Mouse (Mus musculus) urinary bladder, postnatal 25 days (tissue): ENCODE data around the gene Ogfrl1.
"Not testable (repeated sequence)": the region's sequence is repeated elsewhere in the genome, so short reads cannot be mapped to it uniquely, and the experiment has no call there.

Experiments
- DNase-seq: peaks from one replicate; pipeline ENCODE4 v3.0.0; 2022; ENCODE audit warnings: low spot score

Ogfrl1 gene

DNA sequence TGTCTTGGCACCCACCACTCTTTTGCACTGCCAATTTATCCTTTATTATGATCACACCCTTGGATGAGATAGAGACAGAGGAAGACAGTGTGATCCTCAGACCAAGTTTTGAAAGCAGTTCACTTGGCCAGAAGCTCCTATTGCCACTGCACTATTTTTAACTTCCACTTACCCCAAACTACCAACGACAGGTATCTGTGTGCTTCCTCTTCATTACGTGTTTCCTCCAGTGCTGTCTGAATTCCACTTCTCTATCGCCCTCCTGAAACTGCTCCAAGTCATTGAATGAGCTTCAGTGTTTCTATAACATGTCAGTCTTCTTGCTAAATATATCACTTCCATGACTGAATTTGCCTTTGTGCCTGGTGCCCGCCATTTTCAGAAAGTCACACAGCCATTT lies at the start of gene Ogfrl1:
Gene Ogfrl1 (minus strand): TSS at position 150 of the 400 bp plus-strand sequence.
- DNase-seq = no peak

DNA sequence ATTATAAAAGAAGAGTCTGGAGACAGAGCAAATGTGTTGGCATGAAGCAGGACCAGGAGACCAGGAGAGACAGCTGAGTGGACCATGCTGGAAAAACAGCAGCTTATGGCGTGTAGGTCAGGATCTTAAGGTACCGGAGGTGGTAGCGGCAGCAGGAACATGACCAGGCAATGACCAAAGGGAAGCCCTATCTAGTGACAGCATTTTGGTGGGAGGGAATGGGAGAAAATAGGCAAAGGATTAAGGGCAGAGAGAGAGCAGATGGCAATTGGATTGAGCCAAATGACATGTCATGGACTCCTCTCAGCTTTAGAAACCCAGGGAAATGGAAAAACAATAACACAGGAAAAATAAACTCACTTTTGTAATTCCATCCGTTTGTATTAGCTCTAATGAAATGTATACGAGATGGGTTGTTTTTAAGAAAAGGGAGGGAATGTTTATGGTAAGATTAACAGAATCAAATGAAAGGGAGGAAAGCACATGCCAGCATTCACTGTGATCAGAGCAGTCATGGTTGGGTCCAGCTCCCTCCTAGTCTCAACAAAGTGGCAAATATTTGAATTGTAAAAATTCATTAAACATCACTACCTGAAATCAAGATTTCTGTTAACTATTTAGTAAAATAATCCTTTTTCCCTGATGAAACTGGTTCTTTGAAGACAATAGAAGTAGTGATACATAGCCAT lies 48.3 kb upstream of the Ogfrl1 start:
- no peak for DNase-seq

DNA sequence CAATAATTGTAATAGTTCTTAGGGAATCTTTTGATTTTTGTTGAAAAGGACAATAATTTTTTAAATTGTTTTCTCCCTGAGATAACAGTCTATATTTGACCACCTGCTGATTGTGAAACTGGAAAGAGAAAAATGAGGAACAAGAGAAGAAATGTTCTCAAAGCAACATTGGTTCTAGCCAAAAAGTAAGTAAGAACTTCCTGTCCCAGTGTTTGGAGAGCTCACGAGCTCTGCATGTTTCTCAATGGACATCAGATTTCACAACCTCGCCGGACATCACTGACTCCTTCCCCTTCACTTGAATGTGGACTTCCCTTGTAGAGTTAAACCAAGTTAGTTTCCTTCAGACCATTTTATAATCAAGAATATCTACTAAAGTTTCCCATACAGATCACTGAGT lies 36.0 kb upstream of the Ogfrl1 start:
- no peak for DNase-seq

DNA sequence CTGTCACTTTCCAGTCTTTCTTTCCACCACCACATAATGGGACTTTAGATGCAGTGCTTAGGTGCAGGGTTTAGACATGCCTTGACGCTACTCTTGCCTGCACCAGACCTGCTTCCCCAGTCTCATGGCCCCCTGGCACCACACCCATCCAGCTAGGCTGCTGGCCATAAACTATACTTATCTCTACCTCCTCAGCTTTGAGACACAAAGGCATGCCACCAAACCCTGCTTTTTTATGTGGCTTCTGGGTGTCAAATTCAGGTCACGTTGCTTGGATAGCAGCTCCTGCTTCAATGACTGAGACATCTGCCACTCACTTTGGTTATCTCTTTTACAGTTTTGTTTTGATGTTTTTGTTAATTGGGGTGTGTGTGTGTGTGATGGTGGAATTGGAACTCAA lies 28.9 kb upstream of the Ogfrl1 start:
- no peak for DNase-seq

DNA sequence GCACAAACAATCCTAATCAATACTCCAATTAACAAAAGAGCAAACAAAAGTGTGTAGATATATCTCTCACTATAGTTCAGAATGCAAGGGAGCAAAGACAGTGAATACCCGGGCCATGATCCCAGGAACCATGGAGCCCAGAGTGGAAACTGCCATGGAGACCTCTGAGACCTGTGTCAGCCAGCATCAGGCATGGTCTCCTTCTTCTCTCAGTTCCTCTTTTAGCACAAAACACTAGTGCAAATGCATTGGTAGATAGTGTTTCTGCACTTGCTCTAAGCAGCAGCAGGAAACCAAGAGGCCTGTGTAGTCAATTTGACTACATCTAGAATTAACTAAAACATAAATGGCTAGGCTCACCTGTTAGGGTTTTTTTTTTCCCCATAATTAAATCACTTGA lies 21.4 kb upstream of the Ogfrl1 start:
- no peak for DNase-seq

DNA sequence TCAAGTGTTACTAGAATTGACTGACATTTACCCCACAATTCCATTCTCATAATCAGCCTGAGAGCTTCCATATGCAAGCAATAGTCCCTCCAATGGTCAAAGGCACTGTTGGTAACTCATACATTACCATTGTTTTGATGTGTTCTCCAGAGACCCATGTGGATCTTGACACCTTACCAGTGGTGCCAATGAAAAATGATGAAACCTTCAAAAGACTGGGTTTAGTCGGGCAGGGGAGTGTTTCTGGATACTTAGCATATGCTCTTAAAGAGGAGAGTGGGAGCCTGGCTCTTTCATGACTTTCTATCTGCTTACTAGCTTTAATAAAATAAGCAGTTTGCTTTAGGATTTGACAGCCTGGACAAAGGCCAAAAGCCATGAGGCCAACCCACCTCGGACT lies 20.5 kb upstream of the Ogfrl1 start:
- no peak for DNase-seq

DNA sequence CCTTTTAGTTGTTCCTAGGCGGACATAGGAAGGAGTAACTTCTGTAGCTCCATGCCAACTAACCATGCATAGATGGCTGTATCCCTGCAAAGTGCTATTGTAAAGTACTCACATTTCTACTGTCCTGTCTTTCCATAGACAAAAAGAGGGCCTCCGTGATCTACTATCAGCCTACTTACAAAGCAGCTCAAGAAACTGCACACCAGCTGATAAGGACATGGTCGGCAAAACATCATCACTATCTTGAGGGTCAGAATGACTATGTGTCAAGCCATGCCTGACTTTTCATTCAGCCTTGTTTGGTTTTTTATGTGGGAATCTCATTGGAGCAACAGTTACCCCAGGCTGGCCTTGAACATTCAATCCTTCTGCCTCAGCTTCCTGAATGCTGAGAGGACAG lies 20.0 kb upstream of the Ogfrl1 start:
- no peak for DNase-seq

DNA sequence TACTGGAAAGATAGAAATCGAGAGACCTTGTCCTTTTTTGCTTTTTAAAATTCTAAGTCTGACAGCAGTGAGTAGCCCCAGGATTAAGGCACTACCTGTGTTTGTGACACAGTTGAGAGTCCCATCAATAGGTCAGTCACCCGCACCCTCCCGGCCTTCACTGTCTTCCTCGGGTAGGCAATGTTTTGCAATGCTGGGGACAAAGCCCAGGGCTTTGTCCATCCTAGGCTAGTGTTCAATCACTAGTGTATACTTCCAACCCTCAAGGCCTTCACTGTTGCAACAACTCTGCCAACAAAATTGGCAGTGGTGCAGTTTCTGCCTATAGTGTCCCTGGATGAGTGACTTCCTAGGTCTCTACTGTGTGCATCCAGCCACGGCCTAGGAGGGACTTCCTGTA lies 14.0 kb upstream of the Ogfrl1 start:
- DNase-seq = no peak

DNA sequence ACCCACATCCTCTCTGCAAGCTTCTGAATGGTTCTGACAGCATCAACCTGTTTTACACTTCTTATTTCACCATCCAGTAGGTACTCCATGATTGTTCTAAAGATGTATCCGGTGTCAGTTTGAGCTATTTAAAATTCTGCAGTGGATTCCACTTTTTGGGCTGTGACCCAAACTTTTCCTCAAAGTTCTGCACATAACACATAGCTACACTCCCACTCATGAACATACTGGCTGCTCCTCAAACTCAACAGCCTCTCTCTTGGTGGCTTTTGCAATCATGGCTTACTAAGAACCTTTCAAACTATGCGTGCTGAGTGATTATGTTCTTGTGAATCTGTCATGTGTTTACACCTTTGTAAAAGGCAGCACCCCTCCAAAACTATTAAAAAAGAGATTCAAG lies 12.4 kb upstream of the Ogfrl1 start:
- no peak for DNase-seq

DNA sequence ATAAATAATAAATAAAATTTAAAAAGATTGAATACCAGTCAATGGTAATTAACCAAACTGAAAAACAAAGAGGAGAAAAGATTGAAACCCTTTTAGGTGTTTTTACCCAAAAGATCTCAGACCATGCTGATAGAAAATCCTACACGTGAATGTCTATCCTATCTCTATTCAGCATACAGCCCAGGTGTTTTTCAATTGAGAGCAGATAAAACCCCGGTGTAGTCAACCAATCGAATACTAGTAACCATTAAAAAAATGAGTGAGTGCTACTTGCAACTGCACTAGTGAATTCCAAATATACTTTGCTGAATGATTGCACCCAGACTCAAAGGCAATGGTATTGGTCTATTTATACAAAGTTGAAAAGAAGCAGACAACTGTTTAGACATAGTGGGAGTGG lies 4.8 kb upstream of the Ogfrl1 start:
- DNase-seq = no peak

DNA sequence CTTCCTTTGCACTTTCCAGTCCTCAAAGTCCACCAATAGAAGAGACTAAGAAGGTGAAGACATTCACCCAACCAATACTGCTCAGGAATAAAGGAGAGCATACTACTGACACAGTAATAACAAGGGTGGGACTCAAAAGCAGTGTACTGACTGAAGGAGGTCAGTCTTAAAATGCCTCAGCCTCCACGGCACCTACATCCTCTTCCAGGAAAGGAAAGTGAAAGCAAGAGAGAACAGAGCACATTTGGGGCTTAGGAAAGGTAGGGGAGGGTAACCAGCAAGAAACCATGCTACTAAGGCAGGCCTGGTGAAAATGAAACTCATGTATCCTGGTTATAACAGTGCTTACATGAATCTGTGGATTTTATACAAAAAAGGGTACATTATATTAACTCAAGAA lies 2.0 kb upstream of the Ogfrl1 start:
- no peak for DNase-seq

DNA sequence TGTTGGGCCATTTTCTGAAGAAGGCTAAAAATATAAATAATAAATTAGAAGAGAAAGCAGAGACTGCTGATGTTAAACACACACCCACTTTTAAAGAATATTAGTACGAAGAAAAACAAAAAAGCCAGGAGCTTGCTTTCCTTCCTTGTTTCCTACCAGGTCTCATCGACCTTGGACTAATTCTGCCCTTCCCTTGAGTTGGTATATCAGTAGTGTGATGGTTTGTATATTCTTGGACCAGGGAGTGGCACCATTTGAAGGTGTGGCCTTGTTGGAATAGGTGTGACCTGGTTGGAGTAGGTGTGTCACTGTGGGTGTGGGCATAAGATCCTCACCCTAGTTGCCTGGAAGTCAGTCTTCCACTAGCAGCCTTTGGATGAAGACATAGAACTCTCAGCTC lies 3.2 kb downstream of the Ogfrl1 start:
- DNase-seq = not testable (repeated sequence)

DNA sequence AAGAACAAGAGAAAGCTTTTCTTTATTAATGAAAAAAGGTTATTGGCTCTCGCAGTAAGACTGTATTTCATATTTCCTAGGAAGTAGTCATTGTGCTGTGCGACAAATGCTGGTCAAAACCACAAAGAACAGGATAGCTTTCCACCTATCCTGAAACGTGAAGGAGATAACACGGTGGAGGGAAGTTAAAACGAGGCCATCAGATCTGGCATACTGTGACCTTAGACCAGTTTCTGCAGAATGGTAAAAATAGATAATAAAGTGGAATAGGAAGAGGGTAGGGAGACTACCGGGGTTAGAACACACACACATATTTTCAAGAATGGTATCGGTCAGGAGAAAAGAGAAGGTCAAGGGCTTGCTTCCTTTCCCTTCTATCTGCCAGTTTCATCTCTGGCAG lies 5.8 kb downstream of the Ogfrl1 start:
- DNase-seq = no peak

DNA sequence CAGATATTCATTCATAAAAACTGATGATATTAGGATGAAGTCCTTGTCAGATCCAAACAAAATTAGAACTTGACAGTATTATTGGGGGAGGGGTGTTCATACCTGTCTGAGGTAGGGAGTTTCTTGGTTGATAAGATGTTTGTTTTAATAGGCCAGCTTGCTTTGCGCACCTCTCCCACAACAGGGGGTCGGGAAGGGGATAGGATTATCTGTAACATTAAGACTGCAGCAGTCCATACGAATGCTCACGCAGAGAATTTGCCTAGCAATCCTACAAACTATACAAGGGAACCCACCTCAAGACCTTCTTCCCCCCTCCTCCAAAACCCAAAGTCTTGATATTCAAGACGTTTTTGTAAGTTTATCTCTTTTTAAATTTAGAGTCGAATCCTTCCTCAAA lies 13.2 kb downstream of the Ogfrl1 start:
- DNase-seq = no peak

DNA sequence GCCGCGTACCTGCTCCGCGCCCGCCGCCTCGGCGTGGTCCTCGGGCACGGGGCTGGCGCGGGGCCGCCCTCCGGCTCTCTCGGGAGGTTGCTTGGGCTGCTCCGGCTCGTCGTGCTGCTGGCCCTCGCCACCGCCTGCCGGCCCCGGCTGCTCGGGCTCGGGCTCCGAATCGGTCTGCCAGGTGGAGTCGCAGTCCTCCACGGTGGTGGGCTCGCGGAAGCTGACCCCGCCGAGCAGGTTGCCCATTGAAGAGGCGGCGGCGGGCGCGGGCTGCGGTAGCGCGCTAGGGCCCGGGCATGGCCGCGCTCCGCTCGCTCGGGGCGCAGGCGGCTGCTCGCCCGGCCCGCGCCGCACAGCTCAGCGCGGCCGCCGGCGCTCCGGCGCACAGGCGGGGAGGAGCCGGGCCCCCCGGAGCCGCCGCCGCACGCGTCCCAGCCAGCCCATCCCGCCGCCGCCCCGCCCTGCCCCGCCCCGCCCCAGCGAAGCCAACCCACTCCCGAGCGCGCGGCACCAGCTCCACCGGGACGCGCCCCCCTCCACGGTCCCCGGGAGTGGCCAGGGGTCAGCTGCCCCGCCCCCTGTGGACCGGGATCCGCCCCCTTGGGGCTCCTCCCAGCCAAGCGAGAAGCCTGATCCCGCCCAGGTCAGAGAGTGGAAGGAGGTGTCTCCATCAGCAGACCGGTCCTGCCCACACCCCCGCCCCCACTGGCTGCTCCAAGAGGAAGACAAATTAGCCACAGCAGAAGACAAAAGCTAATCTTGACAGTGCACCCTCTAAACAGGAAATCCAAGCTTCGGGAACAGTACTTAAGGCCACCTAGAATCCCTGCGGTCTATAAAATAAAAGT lies 14.5 kb downstream of the Ogfrl1 start:
- peak; percentile 94 for DNase-seq

DNA sequence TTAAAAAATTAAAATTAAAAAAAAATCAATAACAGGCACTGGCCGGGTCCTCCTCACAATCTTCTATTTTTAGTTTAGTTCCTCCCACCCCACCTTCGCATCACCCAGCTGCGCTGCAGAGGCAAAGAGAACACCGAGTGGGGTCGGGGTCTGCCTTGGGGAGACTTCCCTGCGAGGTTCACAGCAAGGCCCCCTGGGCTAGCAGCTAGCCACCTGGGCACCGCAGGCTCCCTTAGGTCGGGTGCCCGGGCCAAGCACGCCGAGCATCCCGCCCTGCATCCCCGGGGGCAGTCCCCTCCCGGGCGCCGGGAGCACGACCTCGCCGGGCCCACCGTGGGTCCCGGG lies 15.1 kb downstream of the Ogfrl1 start:
- DNase-seq = no peak

DNA sequence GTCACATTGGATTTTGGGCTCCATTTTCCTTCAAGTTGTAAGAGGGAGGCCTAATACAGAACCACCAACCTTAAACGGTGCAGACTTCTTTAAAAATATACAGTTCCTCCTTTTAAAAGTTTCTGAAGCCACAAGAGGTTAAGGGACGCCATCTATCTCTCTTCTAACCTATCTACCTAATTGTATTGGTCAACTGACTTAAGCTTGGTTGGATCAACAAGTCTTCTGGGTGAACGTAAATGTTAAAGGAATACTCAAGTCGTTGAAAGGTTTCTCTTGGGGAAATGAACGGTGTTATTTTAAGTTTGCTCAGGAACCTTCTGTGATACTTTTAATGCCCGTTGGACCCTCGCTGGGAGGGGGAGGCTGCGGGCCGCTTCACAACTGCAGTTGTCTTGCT lies 15.5 kb downstream of the Ogfrl1 start:
- DNase-seq = no peak

DNA sequence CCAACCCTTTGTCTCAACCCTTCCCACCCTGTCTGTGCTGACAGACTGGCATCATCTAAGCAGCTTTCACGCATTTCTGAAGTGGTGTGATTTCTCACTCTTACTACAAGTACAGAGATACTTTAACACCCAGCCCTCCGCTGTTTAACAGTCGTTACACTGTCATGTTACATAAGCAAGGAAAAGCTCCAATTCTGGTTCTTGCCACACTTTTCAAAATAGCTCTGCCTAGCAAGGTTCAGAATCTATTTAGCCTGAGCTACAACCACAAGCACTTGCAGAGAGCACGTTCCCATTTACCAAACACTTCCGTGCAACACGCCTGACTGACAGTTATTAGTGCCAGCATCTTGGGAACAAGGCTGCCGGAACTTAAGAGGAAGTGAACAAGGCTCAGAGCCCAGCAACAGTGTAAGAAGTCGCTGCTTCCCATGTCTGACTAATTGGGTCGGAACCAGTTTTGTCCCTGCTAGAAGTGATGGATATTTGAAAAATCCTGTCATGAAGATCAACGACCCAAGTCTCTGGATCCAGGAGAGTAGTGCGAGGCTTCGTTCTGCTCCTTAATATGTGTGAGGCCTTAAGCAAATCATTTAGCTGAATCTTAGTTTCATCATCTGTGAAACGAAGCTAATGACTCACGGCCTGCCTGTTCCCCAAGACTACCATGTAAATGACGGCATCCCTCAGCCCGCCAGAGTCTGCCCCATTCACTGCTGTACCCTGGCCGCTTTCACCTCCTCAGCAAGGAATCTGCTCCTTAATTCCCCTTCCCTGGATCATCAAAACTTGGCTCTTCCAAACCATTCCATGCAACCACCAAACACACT lies 17.4 kb downstream of the Ogfrl1 start:
- no peak for DNase-seq

DNA sequence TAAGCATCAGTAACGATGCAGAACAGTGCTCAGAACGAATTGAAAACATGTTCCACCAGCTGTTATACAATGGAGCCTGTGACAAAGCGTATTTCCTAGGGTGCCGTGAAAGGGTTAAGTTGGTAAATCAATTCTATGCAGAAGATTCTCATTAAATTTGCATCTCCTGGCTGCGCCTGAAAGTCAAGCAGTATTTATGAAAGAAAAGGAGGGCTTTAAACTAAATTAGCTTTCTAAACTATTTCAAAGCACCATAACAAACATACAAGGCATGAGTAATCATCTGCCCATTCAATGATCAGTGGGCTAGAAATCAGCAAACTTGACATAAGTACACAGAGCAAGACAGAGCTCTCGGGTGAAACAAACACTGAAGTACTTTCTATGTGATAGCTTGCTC lies 18.3 kb downstream of the Ogfrl1 start:
- no peak for DNase-seq

DNA sequence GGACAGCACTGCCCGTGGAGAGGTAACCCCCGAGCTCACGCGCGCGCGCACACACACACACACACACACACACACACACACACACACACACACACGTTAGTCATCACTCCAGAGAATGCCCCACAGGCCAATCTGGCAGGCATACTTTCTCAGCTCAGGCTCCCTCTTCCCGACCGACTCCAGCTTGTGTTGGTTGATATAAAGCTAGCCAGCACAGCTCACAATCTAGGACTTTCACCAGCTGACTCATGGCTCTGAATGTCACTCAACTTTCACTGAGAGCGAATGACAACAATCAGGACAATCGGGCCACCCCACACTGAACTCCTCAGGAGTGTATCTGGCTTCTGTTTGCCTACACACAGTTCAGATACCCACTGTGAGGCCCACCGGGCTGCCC lies 20.0 kb downstream of the Ogfrl1 start:
- no peak for DNase-seq

DNA sequence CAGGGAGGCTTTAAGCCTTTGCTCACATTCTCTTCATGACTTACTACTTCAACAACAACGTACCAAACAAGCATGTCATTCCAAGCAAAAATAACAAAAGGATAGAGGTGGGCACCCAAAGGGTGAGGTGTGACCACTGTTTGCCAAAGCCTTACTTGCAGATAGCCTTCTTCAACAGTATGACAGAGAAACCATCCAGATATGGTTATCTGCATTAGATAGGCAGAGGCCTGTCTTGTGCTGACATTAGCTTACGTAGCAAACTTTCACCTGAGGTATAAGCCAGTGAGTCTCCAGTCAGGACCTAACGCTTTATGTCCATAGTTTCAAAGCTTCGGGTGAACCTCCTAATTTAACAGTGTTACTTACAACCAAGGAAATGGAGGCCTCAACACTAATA lies 23.4 kb downstream of the Ogfrl1 start:
- DNase-seq = no peak

DNA sequence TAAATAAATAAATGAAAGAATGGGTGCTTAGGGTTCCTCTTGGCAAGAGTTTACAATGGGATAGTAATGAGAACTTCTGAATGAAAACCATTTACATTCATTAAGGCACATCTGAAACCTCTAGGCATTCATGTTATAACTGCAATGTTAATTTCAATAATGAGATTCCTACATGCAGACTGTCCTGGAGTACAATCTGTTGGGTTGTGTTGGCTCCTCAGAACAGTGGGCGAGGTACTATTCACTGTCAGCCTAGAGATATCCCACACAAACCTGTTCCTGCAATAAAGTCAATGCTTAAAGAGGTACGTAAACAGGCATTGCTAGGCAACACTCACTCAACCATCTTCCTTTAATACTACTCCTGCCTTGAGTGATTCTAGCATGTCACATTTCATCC lies 32.0 kb downstream of the Ogfrl1 start:
- no peak for DNase-seq

DNA sequence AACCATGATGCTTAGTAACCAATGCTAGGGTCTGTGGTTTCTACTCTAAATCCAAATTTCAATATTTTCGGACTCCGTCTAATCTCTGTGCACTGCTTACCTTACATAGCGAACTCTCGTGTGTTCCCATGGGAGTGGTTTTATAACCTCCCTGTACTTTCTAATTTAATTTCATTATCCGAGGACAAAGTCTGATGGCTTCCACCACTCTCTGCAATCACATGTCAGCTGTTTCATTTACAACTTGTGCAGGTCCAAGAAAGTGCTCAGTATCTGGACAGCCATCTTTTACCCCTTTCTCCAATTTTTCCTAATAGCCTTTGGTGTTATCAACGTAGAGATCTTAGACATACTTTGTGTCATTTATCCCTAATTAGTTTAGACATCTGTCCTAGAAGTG lies 44.7 kb downstream of the Ogfrl1 start:
- DNase-seq = no peak
